Mouse (Mus musculus) kidney, adult 2 months (tissue): ENCODE data around the gene Chmp3. TPM values are rescaled to one million over a fixed set of nuclear protein-coding genes. Genes with fewer than 3 reads are reported as not detected.
A peak's percentile ranks its signal among the peaks of the same experiment; 100 is the strongest.

Source experiments
- DNase-seq: peaks from one replicate; pipeline ENCODE4 v3.0.0; 2021
- H3K27ac ChIP-seq: fragments of 200-500 bp; 2 replicates; pipeline ENCODE4 v1.5.1; 2012; ENCODE audit warnings: low read depth, low read length, control low read depth, inconsistent platforms; ENCODE audit not compliant: insufficient read depth
- H3K27me3 ChIP-seq: fragments of 200-500 bp; replicated peaks from 2 replicates; pipeline ENCODE4 v1.6.1; 2012; ENCODE audit warnings: mild to moderate bottlenecking, moderate library complexity, low read length, inconsistent platforms; ENCODE audit not compliant: control insufficient read depth, insufficient read depth
- H3K36me3 ChIP-seq: fragments of 200-500 bp; 2 replicates; pipeline ENCODE4 v1.6.1; 2012; ENCODE audit warnings: mild to moderate bottlenecking, moderate library complexity, low read length, inconsistent platforms; ENCODE audit not compliant: control insufficient read depth, insufficient read depth
- H3K4me1 ChIP-seq: fragments of 200-500 bp; 2 replicates; pipeline ENCODE4 v1.6.1; 2011; ENCODE audit warnings: low read length; ENCODE audit not compliant: control insufficient read depth, insufficient read depth
- H3K4me3 ChIP-seq: fragments of 200-500 bp; 2 replicates; pipeline ENCODE4 v1.5.1; 2011; ENCODE audit warnings: mild to moderate bottlenecking, low read depth, low read length, control low read depth; ENCODE audit not compliant: insufficient read depth
- CTCF ChIP-seq: fragments of 200-500 bp; conservative IDR thresholded peaks from 2 replicates; pipeline ENCODE4 v1.5.1; 2011; ENCODE audit warnings: low read depth, mild to moderate bottlenecking, control low read depth, low read length, moderate library complexity, mixed read lengths; ENCODE audit not compliant: insufficient read depth, insufficient read length
- POLR2A ChIP-seq: fragments of 200-500 bp; IDR thresholded peaks from one replicate; pipeline ENCODE4 v1.6.1; 2011; ENCODE audit warnings: low read depth, low read length, control low read depth
- WGBS: fragments of 180-500 bp; shearing (Covaris S2); methylation state at CpG from one replicate; pipeline ENCODE4 v1.1.7; 2018; 5-methylcytosine and 5-hydroxymethylcytosine counted together
- polyA plus RNA-seq: library from polyadenylated mRNA; depleted of rRNA; stranded (reverse); fragments of >200 nt; gene quantifications from 2 replicates; pipeline ENCODE4 v1.2.3, GENCODE M21; 2012; rRNA removed

Gene Chmp3
- polyA plus RNA-seq, 1 experiment, result 51.5 TPM

- Histone ChIP-seq H3K27me3 (no peaks in the 10 kb centered on the region), H3K4me3 (no peak overlapping the region), H3K4me1 (0 out of 2 replicates have a peak, but pooled peaks cover 3% of the 10 kb centered on the region), H3K36me3 (peaks cover 8% of the 10 kb centered on the region), H3K27ac (no peak overlapping the region)
- DNase-seq, result no peak
- TF ChIP-seq POLR2A (no peak), CTCF (no peak)
Measured at GRCm38 (mm10) chr6:71624723-71625122, 81.1 kb downstream of the Chmp3 start.

- H3K36me3 ChIP-seq, result peaks cover 6% of the 10 kb centered on the region
- no peaks in the 10 kb centered on the region for H3K27me3 ChIP-seq
- TF ChIP-seq CTCF (no peak), POLR2A (no peak)
- no peak overlapping the region for H3K4me3 ChIP-seq
- no peak for DNase-seq
- 95% methylated on average over 2 of the region's 2 CpGs for WGBS
- H3K4me1 ChIP-seq, result 0 out of 2 replicates have a peak, but pooled peaks cover 3% of the 10 kb centered on the region
- no peak overlapping the region for H3K27ac ChIP-seq
Measured at GRCm38 (mm10) chr6:71625984-71626383, 82.4 kb downstream of the Chmp3 start.

- Histone ChIP-seq H3K36me3 (peaks cover 6% of the 10 kb centered on the region), H3K4me3 (no peak overlapping the region), H3K4me1 (no peaks in the 10 kb centered on the region), H3K27me3 (no peaks in the 10 kb centered on the region), H3K27ac (no peak overlapping the region)
- no peak for DNase-seq
- TF ChIP-seq CTCF, result no peak
Measured at GRCm38 (mm10) chr6:71627325-71627724, 83.7 kb downstream of the Chmp3 start.

- Histone ChIP-seq H3K27me3 (no peaks in the 10 kb centered on the region), H3K27ac (no peak overlapping the region), H3K36me3 (peaks cover 1% of the 10 kb centered on the region; the same call in 1 of the 2 replicates), H3K4me1 (no peaks in the 10 kb centered on the region), H3K4me3 (no peak overlapping the region)
- TF ChIP-seq CTCF (no peak), POLR2A (no peak)
- 26% methylated on average over 2 of the region's 2 CpGs for WGBS
- DNase-seq, result no peak
Measured at GRCm38 (mm10) chr6:71631196-71631595, 87.6 kb downstream of the Chmp3 start.

GRCm38 (mm10) chr6:71631706-71632461, 88.3 kb downstream of the Chmp3 start:
- Histone ChIP-seq H3K27ac (peak overlapping the region; percentile 82), H3K4me3 (peak overlapping the region; percentile 86), H3K36me3 (no peaks in the 10 kb centered on the region; the same call in 1 of the 2 replicates), H3K27me3 (no peaks in the 10 kb centered on the region), H3K4me1 (no peaks in the 10 kb centered on the region)
- WGBS, result 2% methylated on average over 42 of the region's 42 CpGs
- peak; percentile 58 for DNase-seq
- no peak for TF ChIP-seq CTCF
- TF ChIP-seq POLR2A, result no peak

Other genes with a start within 250 kb of the Chmp3 start
- gene Smyd1, start 221.6 kb upstream of the Chmp3 start, polyA plus RNA-seq, result 0.57 and 2.3 TPM in 2 replicates
- 0.14 and 5.7 TPM in 2 replicates for gene Cd8b1, start 221.0 kb upstream of the Chmp3 start, polyA plus RNA-seq
- 1.3 and 4.7 TPM in 2 replicates for gene Cd8a, start 170.4 kb upstream of the Chmp3 start, polyA plus RNA-seq
- 33.6 and 40.3 TPM in 2 replicates for gene Rmnd5a, start 103.2 kb upstream of the Chmp3 start, polyA plus RNA-seq
- gene Rnf103, start 49.9 kb upstream of the Chmp3 start, polyA plus RNA-seq, result 12.6 and 15.1 TPM in 2 replicates
- gene Kdm3a, start 89.2 kb downstream of the Chmp3 start, polyA plus RNA-seq, result 9.5 and 10.9 TPM in 2 replicates
- 0.61 and 1.5 TPM in 2 replicates for gene Reep1, start 163.8 kb downstream of the Chmp3 start, polyA plus RNA-seq